Mouse (Mus musculus) CH12F3 (cell line): ENCODE data around the gene Gmppa.

Source experiments
- in situ Hi-C: fragments of 300-500 bp; cut with MboI; formaldehyde crosslinking; loops from 2 replicates; pipeline ENCODE4 v1.14.3; 2020; ENCODE audit warnings: low sequenced_read_pairs

The Gmppa gene

GRCm38 (mm10) chr1:75422823-75423471 lies 12.8 kb upstream of the Gmppa start:
- in situ Hi-C loops = no loop called here

GRCm38 (mm10) chr1:75423780-75424390 lies 11.8 kb upstream of the Gmppa start:
- in situ Hi-C loops = no loop called here

DNA sequence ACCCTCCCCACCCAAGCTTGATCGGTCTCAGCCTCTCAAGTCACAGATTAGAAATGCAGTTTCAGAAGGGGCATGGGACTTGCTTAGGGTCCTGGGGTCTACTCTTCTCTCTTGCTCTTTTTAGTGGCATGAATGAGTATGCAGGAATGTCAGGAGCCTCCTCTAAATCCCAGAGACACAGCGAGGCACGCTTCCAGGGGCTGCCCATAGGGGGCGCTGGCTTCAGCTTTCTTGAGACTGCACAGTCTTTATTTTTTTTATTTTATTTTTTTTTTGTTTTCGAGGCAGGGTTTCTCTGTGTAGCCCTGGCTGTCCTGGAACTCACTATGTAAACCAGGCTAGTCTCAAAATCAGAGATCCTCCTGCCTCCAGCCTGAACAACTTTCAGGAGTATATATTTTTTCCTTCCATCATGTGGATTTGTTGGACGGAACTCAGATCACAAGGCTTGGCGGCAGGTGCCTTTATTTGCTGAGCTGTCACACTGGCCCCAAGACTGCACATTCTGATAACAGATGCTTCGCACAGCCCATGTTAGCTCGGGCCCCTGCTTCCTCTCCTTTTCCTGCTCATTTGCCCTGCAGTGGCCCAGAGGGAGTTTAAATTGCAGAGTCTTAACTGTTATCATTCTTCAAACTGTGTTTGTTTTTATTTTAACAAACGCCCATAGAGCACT lies 9.8 kb upstream of the Gmppa start:
- in situ Hi-C loops = no loop called here

DNA sequence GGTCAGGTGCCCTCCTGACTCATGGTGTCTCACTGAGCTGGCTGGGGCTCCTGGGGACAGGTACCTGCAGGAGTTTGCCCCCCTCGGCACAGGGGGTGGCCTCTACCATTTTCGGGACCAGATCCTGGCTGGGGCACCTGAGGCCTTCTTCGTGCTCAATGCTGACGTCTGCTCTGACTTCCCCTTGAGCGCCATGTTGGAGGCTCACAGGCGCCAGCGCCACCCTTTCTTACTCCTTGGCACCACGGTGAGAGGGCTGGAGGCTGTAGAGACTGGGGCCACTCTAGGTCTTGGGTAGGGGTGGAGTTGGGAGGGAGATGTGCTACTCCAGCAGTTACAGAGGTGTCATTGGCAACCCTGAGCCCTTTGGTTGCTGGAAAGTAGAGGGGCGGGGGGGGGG lies 3.1 kb downstream of the Gmppa start:
- in situ Hi-C loops = no loop called here

- in situ Hi-C loops = no loop called here
Measured at GRCm38 (mm10) chr1:75440661-75441060, 4.9 kb downstream of the Gmppa start.

- in situ Hi-C loops = no loop called here
Measured at GRCm38 (mm10) chr1:75441471-75441996, 5.8 kb downstream of the Gmppa start.

DNA sequence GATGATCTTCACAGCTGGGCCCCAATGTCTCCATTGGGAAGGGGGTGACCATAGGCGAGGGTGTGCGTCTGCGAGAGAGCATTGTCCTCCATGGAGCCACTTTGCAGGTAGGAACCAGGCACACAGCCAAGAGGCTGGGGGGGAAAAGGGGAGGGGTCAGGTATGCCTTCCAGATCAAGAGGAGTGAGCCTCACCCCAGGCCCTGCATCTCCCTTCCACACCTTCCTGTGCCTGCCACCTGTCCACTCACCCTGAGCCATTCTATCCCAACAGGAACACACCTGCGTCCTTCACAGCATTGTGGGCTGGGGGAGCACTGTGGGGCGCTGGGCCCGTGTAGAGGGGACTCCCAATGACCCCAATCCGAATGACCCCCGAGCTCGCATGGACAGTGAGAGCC lies 6.4 kb downstream of the Gmppa start:
- in situ Hi-C loops = no loop called here

DNA sequence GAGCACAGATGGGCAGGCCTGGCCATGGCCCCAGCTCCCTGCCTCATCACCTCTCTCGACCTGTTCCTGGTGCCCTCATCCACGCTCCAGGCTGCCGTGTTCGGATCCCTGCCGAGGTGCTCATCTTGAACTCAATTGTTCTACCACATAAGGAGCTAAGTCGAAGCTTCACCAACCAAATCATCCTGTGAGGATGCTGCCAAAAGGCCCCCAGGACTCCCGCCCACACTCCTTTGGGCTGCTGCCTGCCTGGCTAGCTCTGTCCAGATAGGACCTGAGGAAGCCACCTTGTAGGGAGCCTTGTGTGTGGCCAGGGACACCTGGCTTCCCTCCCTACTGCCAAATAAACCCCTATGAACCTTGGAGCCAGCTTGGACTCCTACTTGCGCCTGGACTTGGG lies 7.1 kb downstream of the Gmppa start:
- in situ Hi-C loops = no loop called here

- in situ Hi-C loops = no loop called here
Measured at GRCm38 (mm10) chr1:75443247-75444024, 7.7 kb downstream of the Gmppa start.

- in situ Hi-C loops = no loop called here
Measured at GRCm38 (mm10) chr1:75444208-75444607, 8.5 kb downstream of the Gmppa start.

- in situ Hi-C loops = no loop called here
Measured at GRCm38 (mm10) chr1:75445141-75445701, 9.5 kb downstream of the Gmppa start.

GRCm38 (mm10) chr1:75445751-75446611 lies 10.3 kb downstream of the Gmppa start:
- in situ Hi-C loops = no loop called here

- in situ Hi-C loops = no loop called here
Measured at GRCm38 (mm10) chr1:75446656-75447055, 10.9 kb downstream of the Gmppa start.

- in situ Hi-C loops = no loop called here
Measured at GRCm38 (mm10) chr1:75447265-75448051, 11.7 kb downstream of the Gmppa start.

DNA sequence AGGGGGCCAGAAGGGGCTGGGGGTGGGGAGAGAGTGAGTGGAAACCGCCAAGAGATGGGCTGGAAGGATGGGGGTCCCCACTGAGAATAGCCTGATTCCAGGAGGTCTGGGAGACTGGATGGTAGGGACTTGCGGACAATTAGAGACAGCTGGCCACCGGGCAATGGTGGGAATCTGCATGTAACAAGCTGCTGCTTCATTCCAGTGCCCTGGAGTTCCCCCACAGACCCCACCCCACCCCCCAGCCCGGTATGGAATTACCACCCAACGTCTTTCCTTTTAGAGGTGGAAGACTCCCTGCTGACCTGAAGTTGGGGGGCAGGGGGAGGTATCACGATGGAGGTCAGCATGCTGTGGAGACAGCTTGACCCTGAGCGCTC lies 12.3 kb downstream of the Gmppa start:
- in situ Hi-C loops = no loop called here

- in situ Hi-C loops = no loop called here
Measured at GRCm38 (mm10) chr1:75448937-75449336, 13.2 kb downstream of the Gmppa start.

- in situ Hi-C loops = no loop called here
Measured at GRCm38 (mm10) chr1:75449377-75450135, 13.8 kb downstream of the Gmppa start.

GRCm38 (mm10) chr1:75450314-75451005 lies 14.7 kb downstream of the Gmppa start, which contains the start of gene Asic4:
Gene Asic4, plus strand, starts transcription at chr1:75450436.
- in situ Hi-C loops = no loop called here
